Mouse (Mus musculus) layer of hippocampus, adult 2 months (tissue): ENCODE data around the gene Rwdd2b. TPM values are rescaled to one million over a fixed set of nuclear protein-coding genes. Genes with fewer than 3 reads are reported as not detected.
A peak's percentile ranks its signal among the peaks of the same experiment; 100 is the strongest.

Experiments
- DNase-seq, 2 experiments: peaks; one replicate each; pipeline ENCODE4 v3.0.0; 2022; ENCODE audit warnings: low spot score in 2 of 2
- H3K27ac ChIP-seq: fragments of 200-600 bp; 2 replicates; pipeline ENCODE4 v1.8.1; 2022
- H3K4me3 ChIP-seq: fragments of 200-600 bp; 2 replicates; pipeline ENCODE4 v1.8.1; 2022; ENCODE audit warnings: mild to moderate bottlenecking
- CTCF ChIP-seq: fragments of 200-600 bp; conservative IDR thresholded peaks from 2 replicates; pipeline ENCODE4 v1.8.1; 2022; ENCODE audit warnings: antibody characterized with exemption, mild to moderate bottlenecking, moderate library complexity
- long read RNA-seq, 2 experiments: library from polyadenylated mRNA; stranded (forward); transcript quantifications; one replicate each; pipeline ENCODE4 v2.0.0; 2021; ENCODE audit warnings: borderline mapping rate in 2 of 2
- total RNA-seq, 2 experiments: library from RNA; stranded (reverse); gene quantifications; 2 replicates each; pipeline ENCODE4 v1.2.3; 2021

The Rwdd2b gene
- total RNA-seq: 10 to 100 TPM; 11.0 to 11.9 TPM
- long read RNA-seq, experiment 1, transcript Rwdd2b-201 (5 exons, 2,009 nt): major isoform, 7 of 7 reads
- long read RNA-seq, experiment 1, partial matches to known transcripts: 0 of 7 reads
- long read RNA-seq, experiment 1, other reads (novel, unspliced or antisense): 0 of 7 reads
- long read RNA-seq, experiment 2, transcript Rwdd2b-201 (5 exons, 2,009 nt): major isoform, 9 of 9 reads
- long read RNA-seq, experiment 2, partial matches to known transcripts: 0 of 9 reads
- long read RNA-seq, experiment 2, other reads (novel, unspliced or antisense): 0 of 9 reads

- no peak for TF ChIP-seq CTCF
- Histone ChIP-seq H3K4me3 (peak within 1 kb of the TSS; percentile 68), H3K27ac (peak within 1 kb of the TSS; percentile 99)
- DNase-seq: peak; percentile 91 to 93
These were observed at the start of gene Rwdd2b for GRCm38 (mm10) chr16:87440184-87440686. Gene Rwdd2b, minus strand, starts transcription at chr16:87440573.

- Histone ChIP-seq H3K27ac (no peak overlapping the region), H3K4me3 (no peak overlapping the region)
- no peak for DNase-seq
- TF ChIP-seq CTCF: no peak
These were observed 48.2 kb upstream of the Rwdd2b start for GRCm38 (mm10) chr16:87488605-87489004.

GRCm38 (mm10) chr16:87486739-87487138 lies 46.4 kb upstream of the Rwdd2b start:
- TF ChIP-seq CTCF: no peak
- Histone ChIP-seq H3K4me3 (no peak overlapping the region), H3K27ac (no peak overlapping the region)
- no peak for DNase-seq

GRCm38 (mm10) chr16:87484367-87484766 lies 44.0 kb upstream of the Rwdd2b start:
- H3K27ac ChIP-seq: no peak overlapping the region
- no peak for DNase-seq
- no peak overlapping the region for H3K4me3 ChIP-seq
- no peak for TF ChIP-seq CTCF

- DNase-seq: no peak
- no peak overlapping the region for H3K27ac ChIP-seq
- no peak for TF ChIP-seq CTCF
- no peak overlapping the region for H3K4me3 ChIP-seq
These were observed 30.2 kb upstream of the Rwdd2b start for GRCm38 (mm10) chr16:87470579-87470978.

- Histone ChIP-seq H3K4me3 (no peak overlapping the region), H3K27ac (no peak overlapping the region)
- DNase-seq: no peak
- TF ChIP-seq CTCF: peak; percentile 49
These were observed 18.4 kb upstream of the Rwdd2b start for GRCm38 (mm10) chr16:87458752-87459151.

GRCm38 (mm10) chr16:87455180-87455611 lies 14.8 kb upstream of the Rwdd2b start:
- TF ChIP-seq CTCF: no peak

GRCm38 (mm10) chr16:87454419-87455179 lies 14.2 kb upstream of the Rwdd2b start, which contains the start of gene Usp16:
Gene Usp16, plus strand, starts transcription at chr16:87454703.
- peak within 1 kb of the TSS; percentile 90 for H3K27ac ChIP-seq
- no peak for TF ChIP-seq CTCF
- peak within 1 kb of the TSS; percentile 96 for H3K4me3 ChIP-seq
- peak; percentile 95 to 97 for DNase-seq

More at GRCm38 (mm10) chr16:87455180-87455611, 14.8 kb upstream of the Rwdd2b start:
- Histone ChIP-seq H3K27ac (peak overlapping the region; percentile 90), H3K4me3 (peak overlapping the region; percentile 96)
- DNase-seq: no peak

- no peak overlapping the region for H3K4me3 ChIP-seq
- TF ChIP-seq CTCF: no peak
- DNase-seq: no peak
- H3K27ac ChIP-seq: no peak overlapping the region
These were observed 12.9 kb upstream of the Rwdd2b start for GRCm38 (mm10) chr16:87453226-87453625.

GRCm38 (mm10) chr16:87445528-87445927 lies 5.2 kb upstream of the Rwdd2b start:
- no peak for DNase-seq

GRCm38 (mm10) chr16:87445110-87445509 lies 4.7 kb upstream of the Rwdd2b start:
- DNase-seq: no peak
- Histone ChIP-seq H3K27ac (no peak overlapping the region), H3K4me3 (no peak overlapping the region)
- TF ChIP-seq CTCF: no peak

More at GRCm38 (mm10) chr16:87445528-87445927, 5.2 kb upstream of the Rwdd2b start:
- H3K4me3 ChIP-seq: no peak overlapping the region
- H3K27ac ChIP-seq: no peak overlapping the region
- no peak for TF ChIP-seq CTCF

- TF ChIP-seq CTCF: no peak
- Histone ChIP-seq H3K27ac (no peak overlapping the region), H3K4me3 (no peak overlapping the region)
- no peak for DNase-seq
These were observed 3.7 kb upstream of the Rwdd2b start for GRCm38 (mm10) chr16:87444071-87444470.

GRCm38 (mm10) chr16:87443245-87443644 lies 2.9 kb upstream of the Rwdd2b start:
- Histone ChIP-seq H3K4me3 (no peak overlapping the region), H3K27ac (0 out of 2 replicates have a peak overlapping the region, but pooled peaks have one; percentile 16)
- no peak for TF ChIP-seq CTCF
- no peak for DNase-seq
